Mouse (Mus musculus) testis, adult 2 months (tissue): ENCODE results near the gene Eepd1. TPM values are rescaled to one million over a fixed set of nuclear protein-coding genes. Genes with fewer than 3 reads are reported as not detected.

Experiments used
- H3K27ac ChIP-seq: fragments of 200-500 bp; 2 replicates; pipeline ENCODE4 v1.5.1; 2012; ENCODE audit warnings: low read depth, low read length; ENCODE audit not compliant: control insufficient read depth, insufficient read depth
- H3K27me3 ChIP-seq: fragments of 200-500 bp; 2 replicates; pipeline ENCODE4 v1.6.1; 2012; ENCODE audit warnings: mild to moderate bottlenecking, low read length, moderate library complexity; ENCODE audit not compliant: control insufficient read depth, insufficient read depth
- H3K36me3 ChIP-seq: fragments of 200-500 bp; 2 replicates; pipeline ENCODE4 v1.6.1; 2012; ENCODE audit warnings: mild to moderate bottlenecking, low read length; ENCODE audit not compliant: control insufficient read depth, insufficient read depth
- H3K4me1 ChIP-seq: fragments of 200-500 bp; 2 replicates; pipeline ENCODE4 v1.6.1; 2012; ENCODE audit warnings: low read length; ENCODE audit not compliant: control insufficient read depth, insufficient read depth
- H3K4me3 ChIP-seq: fragments of 200-500 bp; 2 replicates; pipeline ENCODE4 v1.5.1; 2012; ENCODE audit warnings: low read depth, mild to moderate bottlenecking, low read length, moderate library complexity, mixed read lengths; ENCODE audit not compliant: control insufficient read depth
- CTCF ChIP-seq: fragments of 200-500 bp; IDR thresholded peaks from 2 replicates; pipeline ENCODE4 v1.5.1; 2012; ENCODE audit warnings: low read depth, mild to moderate bottlenecking, inconsistent platforms, low read length, moderate library complexity; ENCODE audit not compliant: control insufficient read depth, insufficient read depth, insufficient replicate concordance
- POLR2A ChIP-seq: fragments of 200-500 bp; IDR thresholded peaks from 2 replicates; pipeline ENCODE4 v1.6.1; 2012; ENCODE audit warnings: low read depth, mild to moderate bottlenecking, inconsistent platforms, low read length, moderate library complexity; ENCODE audit not compliant: control insufficient read depth
- polyA plus RNA-seq: library from polyadenylated mRNA; depleted of rRNA; stranded (reverse); fragments of >200 nt; gene quantifications from 2 replicates; pipeline ENCODE4 v1.2.3, GENCODE M21; 2012

Gene Eepd1
- polyA plus RNA-seq, 1 experiment, result 3.4 TPM

DNA sequence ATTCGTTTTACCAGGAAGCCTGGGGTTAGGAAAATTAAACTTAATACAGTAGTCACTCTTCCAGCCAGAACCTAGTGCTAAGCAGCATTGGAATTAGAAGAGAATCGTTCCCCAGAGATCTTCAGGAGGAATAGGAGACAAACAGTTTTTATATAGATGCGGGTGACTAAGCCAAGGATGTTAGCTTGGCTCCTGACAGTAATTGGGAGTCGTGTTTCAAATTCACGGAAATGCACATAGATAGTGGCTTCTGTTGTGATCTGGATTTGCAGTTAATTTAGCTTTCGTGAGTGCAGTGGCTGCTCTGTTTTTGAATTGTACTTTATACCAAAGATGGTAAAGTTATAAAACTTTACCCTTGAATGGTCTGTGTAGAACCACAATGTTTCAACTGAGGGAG lies 73.9 kb downstream of the Eepd1 start:
- Histone ChIP-seq H3K4me1 (no peaks in the 10 kb centered on the region), H3K27ac (no peak overlapping the region), H3K36me3 (no peaks in the 10 kb centered on the region), H3K4me3 (no peak overlapping the region), H3K27me3 (no peaks in the 10 kb centered on the region)
- no peak for TF ChIP-seq POLR2A
- TF ChIP-seq CTCF, result no peak

- Histone ChIP-seq H3K4me1 (no peaks in the 10 kb centered on the region), H3K27ac (no peak overlapping the region), H3K27me3 (no peaks in the 10 kb centered on the region), H3K36me3 (no peaks in the 10 kb centered on the region), H3K4me3 (no peak overlapping the region)
- TF ChIP-seq CTCF (no peak), POLR2A (no peak)
Measured at GRCm38 (mm10) chr9:25556008-25556407, 74.7 kb downstream of the Eepd1 start.

GRCm38 (mm10) chr9:25557378-25557777 lies 76.0 kb downstream of the Eepd1 start:
- Histone ChIP-seq H3K4me1 (no peaks in the 10 kb centered on the region), H3K4me3 (no peak overlapping the region), H3K27me3 (no peaks in the 10 kb centered on the region), H3K27ac (no peak overlapping the region), H3K36me3 (no peaks in the 10 kb centered on the region)
- TF ChIP-seq CTCF, result no peak
- TF ChIP-seq POLR2A, result no peak

- Histone ChIP-seq H3K27ac (no peak overlapping the region), H3K27me3 (no peaks in the 10 kb centered on the region), H3K4me1 (no peaks in the 10 kb centered on the region), H3K4me3 (no peak overlapping the region), H3K36me3 (no peaks in the 10 kb centered on the region)
- TF ChIP-seq POLR2A (no peak), CTCF (no peak)
Measured at GRCm38 (mm10) chr9:25558834-25559233, 77.5 kb downstream of the Eepd1 start.

- Histone ChIP-seq H3K4me3 (no peak overlapping the region), H3K36me3 (no peaks in the 10 kb centered on the region)
- TF ChIP-seq CTCF, result no peak
- TF ChIP-seq POLR2A, result no peak
Measured at GRCm38 (mm10) chr9:25560016-25560758, 78.8 kb downstream of the Eepd1 start.

GRCm38 (mm10) chr9:25561143-25561542 lies 79.8 kb downstream of the Eepd1 start:
- H3K36me3 ChIP-seq, result no peaks in the 10 kb centered on the region
- no peak for TF ChIP-seq POLR2A
- TF ChIP-seq CTCF, result no peak
- H3K27ac ChIP-seq, result no peak overlapping the region
- H3K27me3 ChIP-seq, result no peaks in the 10 kb centered on the region
- H3K4me1 ChIP-seq, result no peaks in the 10 kb centered on the region
- H3K4me3 ChIP-seq, result no peak overlapping the region

More at GRCm38 (mm10) chr9:25560016-25560758, 78.8 kb downstream of the Eepd1 start:
- H3K27ac ChIP-seq, result no peak overlapping the region
- no peaks in the 10 kb centered on the region for H3K4me1 ChIP-seq
- no peaks in the 10 kb centered on the region for H3K27me3 ChIP-seq

GRCm38 (mm10) chr9:25563806-25564205 lies 82.5 kb downstream of the Eepd1 start:
- no peak for TF ChIP-seq CTCF
- no peak for TF ChIP-seq POLR2A

More at GRCm38 (mm10) chr9:25563806-25564205, 82.5 kb downstream of the Eepd1 start:
- Histone ChIP-seq H3K4me3 (no peak overlapping the region), H3K27me3 (no peaks in the 10 kb centered on the region), H3K4me1 (no peaks in the 10 kb centered on the region), H3K27ac (no peak overlapping the region), H3K36me3 (no peaks in the 10 kb centered on the region)
